In the genomic region with DNA sequence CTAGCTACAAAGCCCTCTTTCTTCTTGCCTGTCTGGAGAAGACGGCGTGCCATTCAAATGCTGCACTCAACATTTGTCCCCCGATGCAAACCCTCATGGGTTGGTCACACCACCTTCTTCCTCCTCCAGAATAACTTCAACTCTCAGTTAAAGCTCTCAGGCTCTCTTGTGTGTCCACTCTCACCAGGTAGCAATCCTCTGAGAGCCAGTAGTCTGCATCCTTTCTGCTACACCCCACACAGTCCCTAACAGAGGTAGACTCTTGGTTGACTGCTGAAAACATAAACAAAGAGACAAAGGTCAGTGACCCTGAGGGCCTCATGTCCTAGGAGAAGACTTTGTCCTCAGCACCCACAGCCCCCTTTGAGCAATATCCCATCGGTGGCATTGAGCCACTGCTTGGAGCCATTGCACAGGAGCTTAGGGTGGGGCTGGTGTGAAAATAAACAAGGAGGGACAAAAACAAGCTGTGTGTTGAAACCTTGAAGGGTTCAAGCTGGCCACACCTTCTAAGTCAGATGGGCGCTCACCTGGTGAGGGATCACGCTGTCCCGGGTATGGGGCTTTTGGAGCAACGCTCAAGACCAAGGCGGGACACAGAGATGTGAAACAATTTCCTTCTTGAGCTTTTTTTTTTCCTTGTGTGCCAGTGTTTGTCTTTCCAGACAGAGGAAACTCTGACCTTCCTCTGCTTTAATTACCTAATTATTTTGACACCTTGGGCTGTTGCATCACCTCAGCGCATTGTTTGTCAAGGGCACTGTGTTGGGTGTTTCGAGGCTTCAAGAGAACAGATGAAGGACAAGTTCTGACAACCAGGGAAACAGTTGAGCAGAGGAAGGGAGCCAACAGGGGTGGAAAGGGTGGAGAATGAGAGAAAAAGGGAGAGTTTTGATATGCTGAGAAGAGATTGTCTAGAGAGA, we compare ENCODE assay signal across 20 mouse cellular contexts.
A peak's percentile ranks its signal among the peaks of the same experiment; 100 is the strongest.
DNase-seq lines count a peak whose midpoint lies in the region; ATAC-seq and TF ChIP-seq lines count a peak whose summit lies in the region.
"Had no signal": no experiment of that assay in that cellular context is flagged by ENCODE, and none has a peak within 500 bp of the region (broad histone marks: within the 10 kb centered on the region; RNA-seq: fewer than 3 reads in every experiment).

No protein-coding gene starts in this region.

- H3K36me3 ChIP-seq in heart, embryonic 10.5 days, result no peaks in the 10 kb centered on the region
- no peaks in the 10 kb centered on the region for H3K36me3 ChIP-seq in intestine, postnatal 0 days (ENCODE audit: control insufficient read depth, insufficient read depth)
- H3K36me3 ChIP-seq in forebrain, embryonic 10.5 days (replicated peaks), result no peaks in the 10 kb centered on the region
- H3K36me3 ChIP-seq in midbrain, embryonic 16.5 days (ENCODE audit: control insufficient read depth, insufficient read depth, low read length), result no peaks in the 10 kb centered on the region
- H3K36me3 ChIP-seq: embryonic facial prominence, embryonic 12.5 days; neural tube, embryonic 15.5 days had no signal

- peak; percentile 54 for DNase-seq in heart, embryonic 10.5 days (ENCODE audit: low spot score)
- no peak for DNase-seq in heart, postnatal 25 days (ENCODE audit: low spot score)
- DNase-seq in forebrain, embryonic 10.5 days (ENCODE audit: extremely low spot score, low spot score), result no peak
- no peak for DNase-seq in cerebellum, postnatal 25 days
- DNase-seq: cerebellum, adult 11 months; heart, adult 2 months; heart, postnatal 10 days; kidney, adult 11 months; kidney, postnatal 36 days; lung, embryonic 14.5 days; right cerebral cortex, adult 18-20 months; thymus, postnatal 36 days had no signal

- H3K4me1 ChIP-seq in heart, embryonic 10.5 days, result no peaks in the 10 kb centered on the region
- no peaks in the 10 kb centered on the region; the same call in 1 of the 2 replicates for H3K4me1 ChIP-seq in intestine, postnatal 0 days (replicated peaks; ENCODE audit: control insufficient read depth, insufficient read depth, low read length)
- H3K4me1 ChIP-seq in forebrain, embryonic 10.5 days, result no peaks in the 10 kb centered on the region
- H3K4me1 ChIP-seq in midbrain, embryonic 16.5 days (ENCODE audit: control insufficient read depth, insufficient read depth, low read length), result no peaks in the 10 kb centered on the region
- H3K4me1 ChIP-seq: embryonic facial prominence, embryonic 12.5 days; neural tube, embryonic 15.5 days had no signal

- WGBS in heart, embryonic 10.5 days, result 78% methylated on average over 11 of the region's 11 CpGs
- 61% methylated on average over 11 of the region's 11 CpGs for WGBS in intestine, postnatal 0 days
- 89% methylated on average over 11 of the region's 11 CpGs for WGBS in forebrain, embryonic 10.5 days
- 89% methylated on average over 11 of the region's 11 CpGs for WGBS in midbrain, embryonic 16.5 days

- intact Hi-C loops in heart, postnatal 25 days (cut with DNase I), result no loop called here

- H3K9me3 ChIP-seq in heart, embryonic 10.5 days, result no peaks in the 10 kb centered on the region
- H3K9me3 ChIP-seq in intestine, postnatal 0 days (ENCODE audit: control insufficient read depth), result no peaks in the 10 kb centered on the region
- no peaks in the 10 kb centered on the region for H3K9me3 ChIP-seq in forebrain, embryonic 10.5 days
- no peaks in the 10 kb centered on the region for H3K9me3 ChIP-seq in midbrain, embryonic 16.5 days (replicated peaks; ENCODE audit: control insufficient read depth, low read length, poor library complexity, severe bottlenecking)
- H3K9me3 ChIP-seq: embryonic facial prominence, embryonic 12.5 days; neural tube, embryonic 15.5 days had no signal

- no peak overlapping the region; the same call in 1 of the 2 replicates for H3K4me2 ChIP-seq in intestine, postnatal 0 days (replicated peaks; ENCODE audit: low read depth)
- no peak overlapping the region for H3K4me2 ChIP-seq in midbrain, embryonic 16.5 days (ENCODE audit: low read length)
- H3K4me2 ChIP-seq: embryonic facial prominence, embryonic 12.5 days; lung, embryonic 14.5 days; midbrain, embryonic 11.5 days; neural tube, embryonic 15.5 days had no signal

- H3K4me3 ChIP-seq in heart, embryonic 10.5 days, result no peak overlapping the region
- no peak overlapping the region for H3K4me3 ChIP-seq in intestine, postnatal 0 days (ENCODE audit: low read depth, low read length)
- no peak overlapping the region for H3K4me3 ChIP-seq in forebrain, embryonic 10.5 days
- H3K4me3 ChIP-seq in midbrain, embryonic 16.5 days (ENCODE audit: low read depth, low read length), result no peak overlapping the region
- H3K4me3 ChIP-seq: embryonic facial prominence, embryonic 12.5 days; heart, adult 2 months; neural tube, embryonic 15.5 days had no signal

- no peak for TF ChIP-seq CTCF in intestine, postnatal 0 days (IDR thresholded peaks at IDR 0.05; ENCODE audit: low read depth)

- no peak overlapping the region for H3K9ac ChIP-seq in intestine, postnatal 0 days (ENCODE audit: low read depth, low read length)
- H3K9ac ChIP-seq in midbrain, embryonic 16.5 days (ENCODE audit: low read depth, low read length), result no peak overlapping the region
- H3K9ac ChIP-seq: embryonic facial prominence, embryonic 12.5 days; lung, embryonic 14.5 days; neural tube, embryonic 15.5 days had no signal

- H3K27me3 ChIP-seq in heart, embryonic 10.5 days (ENCODE audit: insufficient read depth, poor library complexity, severe bottlenecking), result no peaks in the 10 kb centered on the region
- no peaks in the 10 kb centered on the region for H3K27me3 ChIP-seq in intestine, postnatal 0 days (replicated peaks; ENCODE audit: control insufficient read depth, insufficient read depth, low read length)
- H3K27me3 ChIP-seq in forebrain, embryonic 10.5 days (ENCODE audit: poor library complexity, severe bottlenecking), result no peaks in the 10 kb centered on the region
- no peaks in the 10 kb centered on the region for H3K27me3 ChIP-seq in midbrain, embryonic 16.5 days (ENCODE audit: control insufficient read depth, insufficient read depth, low read depth, low read length)
- H3K27me3 ChIP-seq: embryonic facial prominence, embryonic 12.5 days; neural tube, embryonic 15.5 days had no signal

- 0 out of 2 replicates have a peak, but pooled peaks have one; percentile 13 for ATAC-seq in erythroid progenitor cell, adult 5-6 weeks (replicated peaks; ENCODE audit: low FRiP score, poor library complexity, severe bottlenecking)
- peak; percentile 66 for ATAC-seq in intestine, postnatal 0 days
- peak; percentile 81 for ATAC-seq in megakaryocyte, adult 5-6 weeks (ENCODE audit: poor library complexity, severe bottlenecking)
- ATAC-seq in midbrain, embryonic 16.5 days, result no peak
- ATAC-seq: activated CD4-positive, CD25-positive, alpha-beta regulatory T cell, adult 4 months had no signal

- H3K27ac ChIP-seq in heart, embryonic 10.5 days, result no peak overlapping the region
- no peak overlapping the region for H3K27ac ChIP-seq in intestine, postnatal 0 days (ENCODE audit: low read depth, low read length)
- H3K27ac ChIP-seq in forebrain, embryonic 10.5 days, result no peak overlapping the region
- no peak overlapping the region for H3K27ac ChIP-seq in midbrain, embryonic 16.5 days (ENCODE audit: low read length)
- H3K27ac ChIP-seq: embryonic facial prominence, embryonic 12.5 days; heart, adult 2 months; neural tube, embryonic 15.5 days had no signal
